Mouse (Mus musculus): ENCODE measurements around the gene Osmr.

The Osmr gene

GRCm38 (mm10) chr15:6874601-6875019 lies at the start of gene Osmr:
Gene Osmr (minus strand): TSS chr15:6874969.
- no peak for DNase-seq (ENCODE audit: low read depth, low spot score)

- DNase-seq (ENCODE audit: low read depth, low spot score), result no peak
These were observed 44.6 kb upstream of the Osmr start for GRCm38 (mm10) chr15:6919406-6919805.

GRCm38 (mm10) chr15:6914163-6914562 lies 39.4 kb upstream of the Osmr start:
- no peak for DNase-seq (ENCODE audit: low read depth, low spot score)

GRCm38 (mm10) chr15:6909669-6910068 lies 34.9 kb upstream of the Osmr start:
- peak; percentile 89 for DNase-seq (ENCODE audit: low read depth, low spot score)

GRCm38 (mm10) chr15:6909084-6909483 lies 34.3 kb upstream of the Osmr start:
- no peak for DNase-seq (ENCODE audit: low read depth, low spot score)

- no peak for DNase-seq (ENCODE audit: low read depth, low spot score)
These were observed 33.8 kb upstream of the Osmr start for GRCm38 (mm10) chr15:6908601-6909000.

- no peak for DNase-seq (ENCODE audit: low read depth, low spot score)
These were observed 31.7 kb upstream of the Osmr start for GRCm38 (mm10) chr15:6906260-6907047.

GRCm38 (mm10) chr15:6905726-6906125 lies 31.0 kb upstream of the Osmr start:
- DNase-seq (ENCODE audit: low read depth, low spot score), result no peak

- no peak for DNase-seq (ENCODE audit: low read depth, low spot score)
These were observed 28.7 kb upstream of the Osmr start for GRCm38 (mm10) chr15:6903286-6903975.

GRCm38 (mm10) chr15:6901982-6902639 lies 27.3 kb upstream of the Osmr start:
- no peak for DNase-seq (ENCODE audit: low read depth, low spot score)

- DNase-seq (ENCODE audit: low read depth, low spot score), result no peak
These were observed 26.5 kb upstream of the Osmr start for GRCm38 (mm10) chr15:6901236-6901635.

- no peak for DNase-seq (ENCODE audit: low read depth, low spot score)
These were observed 9.5 kb upstream of the Osmr start for GRCm38 (mm10) chr15:6884260-6884659.

- no peak for DNase-seq (ENCODE audit: low read depth, low spot score)
These were observed 9.0 kb upstream of the Osmr start for GRCm38 (mm10) chr15:6883816-6884215.

- DNase-seq (ENCODE audit: low read depth, low spot score), result no peak
These were observed 8.3 kb upstream of the Osmr start for GRCm38 (mm10) chr15:6883091-6883490.

GRCm38 (mm10) chr15:6882180-6882579 lies 7.4 kb upstream of the Osmr start:
- no peak for DNase-seq (ENCODE audit: low read depth, low spot score)

GRCm38 (mm10) chr15:6881211-6881610 lies 6.4 kb upstream of the Osmr start:
- DNase-seq (ENCODE audit: low read depth, low spot score), result no peak

- DNase-seq (ENCODE audit: low read depth, low spot score), result no peak
These were observed 765 bp downstream of the Osmr start for GRCm38 (mm10) chr15:6873807-6874600.

- no peak for DNase-seq (ENCODE audit: low read depth, low spot score)
These were observed 1.5 kb downstream of the Osmr start for GRCm38 (mm10) chr15:6873154-6873806.

- no peak for DNase-seq (ENCODE audit: low read depth, low spot score)
These were observed 3.0 kb downstream of the Osmr start for GRCm38 (mm10) chr15:6871621-6872359.

GRCm38 (mm10) chr15:6866888-6867287 lies 7.9 kb downstream of the Osmr start:
- DNase-seq (ENCODE audit: low read depth, low spot score), result no peak
